Mouse (Mus musculus) left cerebral cortex, adult 18-20 months (tissue): ENCODE measurements around the gene Ccdc57. TPM values are rescaled to one million over a fixed set of nuclear protein-coding genes. Genes with fewer than 3 reads are reported as not detected.
A peak's percentile ranks its signal among the peaks of the same experiment; 100 is the strongest.

Experiments
- DNase-seq, 2 experiments: peaks; one replicate each; pipeline ENCODE4 v3.0.0; 2021 to 2022; ENCODE audit warnings: low spot score in 2 of 2, mixed read lengths in 1 of 2
- total RNA-seq, 2 experiments: library from RNA; stranded (reverse); gene quantifications; 2 replicates each; pipeline ENCODE4 v1.2.3; 2021

The Ccdc57 gene
- total RNA-seq, 2 experiments from 2014 or later, result 7.2 to 9.3 TPM

- no peak for DNase-seq
Measured at GRCm38 (mm10) chr11:120822831-120823550, 109.7 kb downstream of the Ccdc57 start.

- DNase-seq, result no peak
Measured at GRCm38 (mm10) chr11:120822321-120822720, 110.4 kb downstream of the Ccdc57 start.

GRCm38 (mm10) chr11:120821076-120821922, 111.4 kb downstream of the Ccdc57 start:
- DNase-seq, result no peak

- no peak for DNase-seq
Measured at GRCm38 (mm10) chr11:120820546-120820945, 112.1 kb downstream of the Ccdc57 start.

- no peak for DNase-seq
Measured at GRCm38 (mm10) chr11:120819556-120819955, 113.1 kb downstream of the Ccdc57 start.

- DNase-seq, result no peak
Measured at GRCm38 (mm10) chr11:120818251-120818650, 114.4 kb downstream of the Ccdc57 start.

- no peak for DNase-seq
Measured at GRCm38 (mm10) chr11:120817358-120817757, 115.3 kb downstream of the Ccdc57 start.

- peak; percentile 27 to 36 for DNase-seq
Measured at GRCm38 (mm10) chr11:120812068-120812467, 120.6 kb downstream of the Ccdc57 start.

- no peak for DNase-seq
Measured at GRCm38 (mm10) chr11:120808010-120808409, 124.7 kb downstream of the Ccdc57 start.

GRCm38 (mm10) chr11:120805375-120806298, 127.0 kb downstream of the Ccdc57 start:
- no peak for DNase-seq

GRCm38 (mm10) chr11:120804769-120805168, 127.9 kb downstream of the Ccdc57 start:
- no peak for DNase-seq

- no peak for DNase-seq
Measured at GRCm38 (mm10) chr11:120804274-120804673, 128.4 kb downstream of the Ccdc57 start.

GRCm38 (mm10) chr11:120800061-120800904, 132.4 kb downstream of the Ccdc57 start:
- DNase-seq, result peak; percentile 84 to 90

- DNase-seq, result no peak
Measured at GRCm38 (mm10) chr11:120799316-120799890, 133.3 kb downstream of the Ccdc57 start.

- DNase-seq, result no peak
Measured at GRCm38 (mm10) chr11:120798244-120798643, 134.4 kb downstream of the Ccdc57 start.

GRCm38 (mm10) chr11:120796614-120796946, 136.1 kb downstream of the Ccdc57 start:
- DNase-seq, result no peak

- peak; percentile 98 for DNase-seq
Measured at GRCm38 (mm10) chr11:120795756-120796613, 136.7 kb downstream of the Ccdc57 start, which contains the start of gene Dus1l. TSS of gene Dus1l (minus strand) at chr11:120796403.

GRCm38 (mm10) chr11:120792652-120793051, 140.0 kb downstream of the Ccdc57 start:
- no peak for DNase-seq

GRCm38 (mm10) chr11:120789810-120790209, 142.9 kb downstream of the Ccdc57 start:
- no peak for DNase-seq
